Mouse (Mus musculus): ENCODE results near the gene Pgam5.
A peak's percentile ranks its signal among the peaks of the same experiment; 100 is the strongest.

Gene Pgam5

DNA sequence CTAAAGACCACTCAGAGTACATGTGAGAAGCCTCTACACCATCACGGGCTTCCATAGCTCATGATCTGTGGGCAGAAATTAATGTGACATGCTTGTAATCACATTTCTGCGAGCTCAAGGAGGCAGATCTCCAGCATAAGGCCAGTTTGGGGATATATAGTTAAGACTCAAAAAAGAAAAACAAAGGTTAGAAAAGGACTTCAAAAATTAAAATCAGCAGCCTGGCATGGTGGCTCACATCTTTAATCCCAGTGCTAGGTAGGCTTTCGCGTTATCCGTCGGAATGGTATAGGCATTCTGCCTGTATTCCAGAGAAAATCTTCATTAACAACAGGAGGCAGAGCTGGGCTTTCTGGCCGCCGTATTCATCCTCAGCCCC is 39.3 kb downstream of the Pgam5 start:
- no peak for DNase-seq (ENCODE audit: low read depth, low spot score)

DNA sequence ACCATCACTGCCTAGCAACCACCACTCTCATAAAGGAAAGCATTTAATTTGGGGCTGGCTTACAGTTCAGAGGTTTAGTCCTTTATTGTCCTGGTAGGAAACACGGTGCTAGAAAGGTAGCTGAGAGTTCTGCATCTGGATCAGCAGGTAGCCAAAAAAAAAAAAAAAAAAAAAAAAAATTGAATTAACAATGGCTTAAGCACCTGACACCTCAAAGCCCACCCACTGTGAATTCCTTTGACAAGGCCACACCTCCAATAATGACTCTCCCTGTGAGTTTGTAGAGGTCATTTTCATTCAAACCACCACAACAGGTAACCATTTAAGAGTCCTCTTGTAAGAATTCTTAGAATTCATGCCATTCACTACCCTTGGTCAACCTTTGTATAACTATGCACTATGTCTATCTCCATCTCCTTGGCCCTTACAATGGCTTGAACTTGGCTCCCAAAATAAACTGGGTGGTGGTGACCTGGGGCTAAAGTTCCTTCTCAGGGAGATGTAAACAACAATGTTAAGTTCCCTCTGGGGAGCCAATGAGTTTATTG is 42.3 kb downstream of the Pgam5 start:
- peak; percentile 95 for DNase-seq (ENCODE audit: low read depth, low spot score)

DNA sequence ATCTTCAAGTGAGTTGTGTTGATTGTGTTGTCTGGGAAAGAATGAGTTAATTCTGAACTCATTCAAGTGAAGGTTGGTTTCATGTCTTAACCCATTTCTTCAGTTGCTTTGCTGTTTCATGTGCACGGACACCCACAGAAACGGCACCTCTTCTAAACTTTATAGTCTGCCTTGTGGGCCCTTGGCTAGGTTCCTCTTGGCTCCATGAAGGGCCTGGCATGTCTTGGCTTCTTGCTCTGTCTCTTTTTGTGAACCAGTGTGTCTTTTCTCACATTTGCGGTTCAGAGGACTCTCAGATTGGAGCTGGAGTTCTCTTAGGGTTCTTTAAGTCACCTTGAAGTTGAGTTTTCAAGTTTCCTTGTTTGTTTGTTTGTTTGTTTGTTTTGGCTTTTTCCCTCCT is 44.7 kb downstream of the Pgam5 start:
- DNase-seq (ENCODE audit: low read depth, low spot score): no peak

DNA sequence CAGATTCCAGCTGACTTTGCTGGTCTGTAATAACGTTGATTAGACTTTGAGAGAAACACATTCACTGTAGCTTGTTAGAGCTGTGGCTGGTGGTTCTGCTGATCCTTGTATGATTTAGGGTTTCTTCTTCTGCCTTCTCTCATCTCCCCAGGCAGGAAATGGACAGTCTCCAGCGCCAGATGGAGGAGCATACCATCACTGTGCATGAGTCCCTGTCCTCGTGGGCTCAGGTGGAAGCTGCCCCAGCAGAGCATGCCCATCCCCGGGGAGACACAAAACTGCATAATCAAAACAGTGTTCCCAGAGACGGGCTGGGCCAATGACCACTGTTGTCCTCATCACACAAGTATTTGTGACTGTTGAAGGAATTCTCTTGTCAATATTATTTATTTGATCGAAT is 47.0 kb downstream of the Pgam5 start:
- DNase-seq (ENCODE audit: low read depth, low spot score): no peak

DNA sequence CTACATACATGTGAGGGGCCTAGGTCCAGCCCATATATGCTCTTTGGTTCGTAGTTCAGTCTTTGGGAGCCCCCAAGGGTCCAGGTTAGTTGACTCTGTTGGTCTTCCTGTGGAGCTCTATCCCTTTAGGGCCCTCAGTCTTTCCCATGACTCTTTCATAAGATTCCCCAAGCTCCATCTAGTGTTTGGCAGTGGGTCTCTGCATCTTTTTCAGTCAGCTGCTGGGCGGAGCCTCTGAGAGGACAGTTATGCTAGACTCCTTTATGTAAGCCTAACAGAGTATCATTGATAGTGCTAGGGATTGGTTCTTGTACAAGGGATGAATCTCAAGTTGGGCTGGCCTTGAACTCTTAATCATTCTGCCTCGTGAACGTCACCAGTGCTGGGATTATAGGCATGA is 49.4 kb downstream of the Pgam5 start:
- DNase-seq (ENCODE audit: low read depth, low spot score): peak; percentile 64

DNA sequence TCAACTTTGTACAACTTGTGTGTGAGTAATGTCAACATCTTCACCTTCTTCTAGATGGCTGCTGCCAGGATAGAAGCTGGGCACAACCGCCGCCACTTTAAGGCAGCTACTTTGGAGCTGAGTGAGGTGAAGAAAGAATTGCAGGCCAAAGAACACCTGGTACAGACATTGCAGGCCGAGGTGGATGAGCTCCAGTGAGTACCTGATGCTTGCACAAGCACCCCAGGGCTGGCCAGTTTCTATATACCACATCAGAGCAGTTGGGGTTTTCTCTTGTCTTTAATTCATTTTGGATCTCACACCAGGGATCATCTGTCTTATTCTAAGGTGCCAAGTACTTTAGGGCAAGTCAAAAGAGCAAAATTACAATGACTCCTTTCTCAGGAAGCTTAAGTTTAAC is 52.9 kb downstream of the Pgam5 start:
- no peak for DNase-seq (ENCODE audit: low read depth, low spot score)

DNA sequence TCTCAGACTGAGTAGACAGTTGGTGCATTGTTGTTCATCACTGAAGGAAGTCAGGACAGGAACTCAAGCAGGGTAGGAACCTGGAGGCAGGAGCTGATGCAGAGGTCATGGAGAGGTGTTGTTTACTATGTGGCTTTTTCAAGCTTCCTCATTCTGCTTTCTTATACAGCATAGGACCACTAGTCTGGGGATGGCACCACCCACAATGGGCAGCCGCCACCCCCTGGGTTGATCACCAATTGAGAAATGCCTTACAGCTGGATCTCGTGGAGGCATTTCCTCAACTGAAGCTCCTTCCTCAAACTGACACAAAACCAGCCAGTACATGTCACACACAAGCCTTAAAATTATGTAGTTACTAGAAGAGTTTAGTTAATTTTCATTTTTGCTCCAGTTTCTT is 58.4 kb downstream of the Pgam5 start:
- no peak for DNase-seq (ENCODE audit: low read depth, low spot score)
